Mouse (Mus musculus): ENCODE measurements around the gene Rab44.
A peak's percentile ranks its signal among the peaks of the same experiment; 100 is the strongest.

Rab44 gene

DNA sequence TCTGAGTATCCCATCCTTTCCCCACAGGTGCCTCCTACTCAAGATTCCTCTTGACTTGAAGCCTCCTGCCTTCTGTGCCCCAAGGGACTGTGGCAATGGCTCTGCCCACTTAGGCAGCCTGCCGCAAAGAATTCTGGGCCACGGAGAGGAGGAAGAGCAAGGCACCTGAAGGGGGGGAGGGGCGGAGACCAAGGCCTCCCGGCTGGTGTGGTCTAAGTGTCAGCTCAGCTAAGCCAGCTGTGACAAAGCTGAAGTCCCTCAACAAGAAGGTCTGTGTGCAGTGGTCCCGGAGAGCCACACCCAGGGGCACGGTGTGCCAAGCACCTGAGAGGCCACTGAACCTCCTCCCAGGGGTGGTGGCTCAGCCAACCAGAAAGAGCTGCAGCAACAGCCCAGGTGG, 53.4 kb downstream of the Rab44 start:
- DNase-seq (ENCODE audit: low spot score in 2 of 2), result peak; percentile 75 to 86

DNA sequence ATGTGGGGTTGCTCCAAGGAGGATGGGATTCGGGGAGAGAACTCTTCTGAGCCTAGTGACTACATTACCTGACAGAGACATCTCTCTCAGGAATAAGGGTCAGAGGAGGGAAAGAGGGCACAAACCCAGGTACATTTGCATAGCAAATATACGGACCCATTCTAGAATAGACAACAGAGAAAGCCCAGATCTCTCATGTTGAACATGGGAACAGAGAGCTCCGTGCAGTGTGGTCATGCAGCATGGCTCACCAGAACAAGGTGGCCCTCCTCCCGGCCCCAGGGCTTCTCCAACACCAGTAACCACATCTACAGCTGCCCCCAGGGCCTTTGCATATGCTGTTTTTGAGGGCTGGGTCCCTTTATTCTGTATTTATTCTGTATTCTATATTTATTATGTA, 54.5 kb downstream of the Rab44 start:
- DNase-seq (ENCODE audit: low spot score in 2 of 2), result no peak

DNA sequence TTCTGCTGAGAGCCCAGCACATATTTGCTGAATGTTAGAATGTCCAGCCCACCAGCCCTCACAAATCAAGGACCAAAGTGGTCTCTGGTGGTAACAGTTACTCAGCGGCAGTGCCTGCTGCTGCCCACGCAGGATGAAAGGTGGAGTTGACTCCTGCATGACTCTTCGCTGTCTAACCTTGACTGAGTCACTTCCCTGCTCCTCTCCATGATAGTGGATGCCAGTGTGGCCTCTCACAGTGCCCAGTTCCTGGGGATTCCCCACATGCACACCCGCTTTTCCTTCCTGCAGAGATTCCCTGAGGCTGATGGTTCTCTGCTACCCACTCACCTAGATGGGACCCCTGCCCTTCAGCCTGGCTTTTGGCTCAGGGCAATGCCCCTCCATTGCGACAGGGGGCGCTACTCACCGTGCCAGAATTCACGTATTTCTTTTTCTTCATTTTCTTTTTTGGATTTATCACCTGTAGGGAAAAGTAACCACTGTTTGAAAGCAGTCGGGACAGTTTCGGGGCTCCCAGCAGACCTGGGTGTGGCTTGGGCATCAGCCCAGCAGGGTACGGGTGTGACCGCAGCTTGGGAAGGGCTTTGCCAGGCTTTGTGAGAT, 55.2 kb downstream of the Rab44 start:
- no peak for DNase-seq (ENCODE audit: low spot score in 2 of 2)

GRCm38 (mm10) chr17:29170431-29171000, 56.6 kb downstream of the Rab44 start:
- DNase-seq (ENCODE audit: low spot score in 2 of 2), result no peak

DNA sequence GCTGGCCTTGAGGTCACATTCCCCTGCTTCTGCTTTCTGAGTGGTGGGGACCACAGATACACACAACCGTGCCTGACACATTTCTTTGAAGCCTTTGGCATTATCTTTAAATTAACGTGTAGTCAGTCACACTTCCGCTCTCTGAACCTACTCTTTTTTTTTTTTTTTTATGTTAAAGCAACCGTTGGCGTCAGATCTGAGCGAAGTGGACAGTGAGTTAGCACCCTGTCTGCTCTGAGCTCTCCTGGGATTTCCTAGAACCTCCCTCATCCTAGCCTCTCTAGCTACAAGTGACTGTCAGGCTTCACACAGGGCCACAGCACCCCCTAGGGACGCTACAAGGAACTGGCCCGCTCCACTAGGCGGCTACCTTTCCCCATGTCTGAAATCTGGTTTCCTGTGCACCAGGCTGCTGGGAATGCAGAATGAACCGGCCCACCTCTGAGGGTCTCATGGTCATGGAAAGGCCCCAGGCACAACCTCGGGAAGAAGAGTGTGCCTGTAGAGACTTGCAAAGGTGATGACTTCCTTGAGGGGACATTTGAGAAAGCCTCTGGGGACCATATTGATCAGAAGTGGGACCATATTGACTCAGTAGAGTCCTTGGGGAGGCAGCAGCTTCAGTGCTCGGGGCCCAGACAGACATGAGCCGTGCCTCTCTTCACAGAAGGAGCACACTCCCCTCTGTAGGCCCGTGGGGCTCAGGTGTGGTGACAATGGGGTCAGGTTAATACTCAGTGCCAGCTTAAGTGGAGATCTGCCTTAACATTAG, 57.2 kb downstream of the Rab44 start:
- DNase-seq (ENCODE audit: low spot score in 2 of 2), result peak; percentile 77 to 89

GRCm38 (mm10) chr17:29172062-29172461, 58.1 kb downstream of the Rab44 start:
- DNase-seq (ENCODE audit: low spot score in 2 of 2), result peak; percentile 70 to 82

- DNase-seq (ENCODE audit: low spot score in 2 of 2), result no peak
Observed at GRCm38 (mm10) chr17:29173165-29173564, 59.2 kb downstream of the Rab44 start.

DNA sequence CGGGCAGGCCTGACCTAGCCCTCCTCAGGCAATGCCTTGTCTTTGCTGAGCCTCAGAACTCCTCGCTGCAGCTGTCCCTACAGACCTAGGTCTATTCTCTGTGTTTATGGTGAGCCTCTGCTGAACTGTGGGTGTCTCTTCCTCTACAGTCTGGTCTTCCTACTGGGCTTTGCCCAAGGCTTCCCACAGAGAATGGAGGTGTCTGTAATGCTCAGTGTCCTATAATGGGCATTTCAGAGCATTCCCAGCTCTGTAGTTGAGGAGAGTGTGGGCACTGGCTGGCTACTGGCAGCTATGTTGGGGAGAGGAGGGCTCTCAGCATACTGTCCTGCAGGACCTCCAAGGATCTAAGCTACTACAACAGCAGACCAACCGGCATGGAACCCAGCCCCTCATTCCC, 61.7 kb downstream of the Rab44 start:
- no peak for DNase-seq (ENCODE audit: low spot score in 2 of 2)

- no peak for DNase-seq (ENCODE audit: low spot score in 2 of 2)
Observed at GRCm38 (mm10) chr17:29176391-29177267, 62.7 kb downstream of the Rab44 start.

- DNase-seq (ENCODE audit: low spot score in 2 of 2), result no peak
Observed at GRCm38 (mm10) chr17:29178503-29179059, 64.6 kb downstream of the Rab44 start.

DNA sequence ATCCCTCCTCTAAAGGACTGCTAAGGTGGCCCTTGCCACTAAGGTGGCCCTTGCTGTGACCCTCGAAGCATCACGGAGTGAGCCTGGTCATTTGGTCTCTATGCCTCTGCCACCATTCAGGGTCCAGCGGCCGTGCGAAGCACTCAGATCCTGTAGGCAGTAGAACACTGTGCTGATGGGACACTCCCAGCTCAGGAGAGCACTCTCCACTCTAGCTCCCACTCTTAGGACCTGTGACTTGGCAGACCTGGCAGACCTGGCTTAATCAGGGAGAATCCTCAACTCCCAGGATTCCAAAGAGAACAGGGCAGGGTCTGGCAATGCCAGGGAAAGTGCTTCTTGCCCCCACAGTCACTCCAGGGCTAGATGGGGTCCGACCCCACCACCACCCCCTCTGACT, 66.0 kb downstream of the Rab44 start:
- no peak for DNase-seq (ENCODE audit: low spot score in 2 of 2)

- no peak for DNase-seq (ENCODE audit: low spot score in 2 of 2)
Observed at GRCm38 (mm10) chr17:29180406-29181127, 66.6 kb downstream of the Rab44 start.

DNA sequence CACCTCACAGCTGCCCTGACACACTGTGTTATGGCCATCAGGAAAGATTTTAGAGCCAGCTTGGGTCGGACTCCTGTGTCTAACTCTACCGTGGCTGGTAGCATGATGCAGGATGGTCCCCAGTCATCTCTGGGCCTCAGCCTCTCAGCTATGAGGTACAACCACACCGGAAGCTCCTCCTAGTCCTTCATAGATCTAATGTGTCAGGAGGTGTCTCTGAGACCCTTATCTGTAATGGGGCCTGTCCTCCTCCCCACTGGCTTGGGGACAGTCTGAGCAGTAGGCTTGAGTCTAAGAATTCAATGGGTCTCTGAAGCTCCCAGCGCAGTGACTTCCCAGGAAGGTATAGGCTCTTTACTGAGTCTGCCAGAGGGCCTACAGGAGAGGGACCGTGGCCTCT, 67.8 kb downstream of the Rab44 start:
- no peak for DNase-seq (ENCODE audit: low spot score in 2 of 2)

DNA sequence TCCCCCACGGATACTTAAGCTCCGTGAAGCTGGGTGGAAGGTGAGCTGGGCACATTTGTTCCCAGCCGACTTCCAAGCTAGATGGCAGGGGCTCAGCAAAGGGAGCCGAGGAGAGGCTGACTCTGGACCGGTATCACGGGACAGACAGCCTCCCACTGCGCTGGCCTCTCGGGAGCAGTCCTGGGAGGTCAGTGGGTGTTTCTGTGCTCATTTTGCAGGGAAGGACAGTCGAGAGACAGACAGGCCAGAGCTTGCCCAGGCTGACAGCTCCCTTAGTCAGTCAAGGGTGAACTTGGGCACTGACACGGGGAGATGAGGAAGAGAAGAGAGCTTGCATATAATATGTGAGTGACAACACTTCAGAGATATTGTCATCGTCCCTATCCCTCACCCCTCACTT, 69.2 kb downstream of the Rab44 start:
- DNase-seq (ENCODE audit: low spot score in 2 of 2), result no peak

DNA sequence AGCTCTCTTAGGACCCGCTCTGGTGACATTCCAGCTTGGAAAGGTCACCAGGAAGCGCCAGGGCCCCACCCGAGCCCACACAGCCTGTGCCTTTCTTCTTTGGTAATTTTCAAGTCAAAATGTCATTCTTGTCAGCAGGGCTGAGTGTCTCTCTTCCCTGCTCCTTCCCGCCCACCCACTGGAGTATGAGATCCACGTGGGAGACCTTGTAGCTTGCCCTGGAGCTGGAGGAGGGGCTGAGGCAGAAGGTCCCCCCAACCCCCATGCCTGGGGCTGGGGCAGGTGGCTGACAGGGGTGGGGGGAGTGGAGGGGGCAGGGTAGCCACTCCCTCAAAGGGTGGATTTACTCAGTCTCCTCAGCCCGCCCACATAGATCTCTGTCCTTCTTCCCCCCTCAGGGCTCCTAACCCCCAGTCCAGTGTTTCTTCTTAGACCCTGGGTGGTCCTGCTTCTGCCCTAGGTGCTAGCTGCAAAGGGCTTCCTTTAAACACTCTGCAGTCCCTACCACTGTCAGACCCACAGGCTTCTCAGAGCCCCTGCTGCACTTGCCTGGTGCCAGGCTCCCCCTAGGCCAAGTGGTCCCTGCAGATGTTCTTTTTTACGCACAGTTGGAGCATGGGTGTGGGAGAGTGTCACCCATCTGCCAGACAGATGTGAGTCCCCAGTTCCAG, 71.6 kb downstream of the Rab44 start:
- DNase-seq (ENCODE audit: low spot score in 2 of 2), result no peak

DNA sequence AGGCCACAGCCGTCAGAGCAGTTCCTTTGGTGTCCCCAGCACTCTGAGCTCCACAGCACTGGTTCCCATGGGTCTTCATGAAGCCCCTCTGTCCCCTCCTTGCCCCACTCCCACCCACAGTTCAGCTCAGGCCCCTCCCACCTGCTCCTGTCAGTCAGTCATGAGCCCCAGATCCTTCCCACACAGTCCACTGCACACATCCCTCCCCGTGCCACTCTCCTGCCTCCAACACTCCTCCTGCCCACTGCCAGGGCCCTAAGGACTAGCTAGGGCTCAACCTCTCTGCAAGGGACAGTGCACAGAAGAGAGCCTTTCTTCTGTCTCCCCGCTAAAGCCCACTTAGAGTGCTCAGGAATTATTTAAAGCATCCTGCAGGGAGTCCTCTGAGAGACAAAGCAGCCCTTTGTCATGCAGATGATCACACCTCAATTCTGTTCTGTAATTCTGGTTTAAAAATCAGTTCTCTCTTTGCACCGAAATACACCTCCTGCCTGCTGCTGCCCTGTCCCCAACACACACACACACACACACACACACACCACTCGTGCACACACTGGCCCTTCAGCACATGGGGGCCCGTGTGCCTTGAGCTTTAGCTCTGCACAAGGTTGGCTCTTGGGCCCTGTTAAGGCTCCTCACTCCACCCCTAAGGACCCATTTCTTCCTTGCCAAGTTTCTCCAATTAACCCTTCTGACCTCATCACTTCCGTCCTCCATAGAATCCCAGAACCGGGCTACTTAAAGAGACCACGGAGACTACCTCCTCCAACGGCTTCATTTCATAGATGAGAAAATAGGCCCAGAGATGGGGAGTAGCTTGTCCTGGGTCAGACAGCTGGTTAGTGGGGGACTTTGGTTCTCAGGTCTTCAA, 73.3 kb downstream of the Rab44 start:
- no peak for DNase-seq (ENCODE audit: low spot score in 2 of 2)

DNA sequence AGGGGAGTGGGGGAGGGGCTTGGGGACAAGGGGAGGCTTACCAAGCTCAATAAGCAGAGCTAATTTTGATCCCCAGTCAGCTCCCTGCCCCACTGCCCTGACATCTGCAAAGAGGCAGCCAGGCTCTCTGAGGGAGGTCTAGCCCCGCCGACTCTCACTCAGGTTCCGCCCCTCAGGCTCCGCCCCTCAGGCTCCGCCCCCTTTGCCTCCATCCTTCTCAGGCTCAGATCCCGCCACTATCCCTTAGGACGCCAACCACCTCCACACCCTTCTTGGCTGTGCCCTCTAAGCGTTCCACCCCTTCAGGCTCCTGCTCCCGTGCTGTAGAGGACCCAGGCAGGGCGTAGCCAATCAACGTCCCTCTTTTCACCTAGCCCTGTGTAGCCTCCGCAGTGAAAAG, 75.0 kb downstream of the Rab44 start:
- DNase-seq (ENCODE audit: low spot score in 2 of 2), result no peak

- DNase-seq (ENCODE audit: low spot score in 2 of 2), result no peak
Observed at GRCm38 (mm10) chr17:29195579-29195978, 81.6 kb downstream of the Rab44 start.
